Mouse (Mus musculus) gastrocnemius, postnatal 25 days (tissue): ENCODE data around the gene Asic4. TPM values are rescaled to one million over a fixed set of nuclear protein-coding genes. Genes with fewer than 3 reads are reported as not detected.

Source experiments
- DNase-seq: peaks from one replicate; pipeline ENCODE4 v3.0.0; 2022
- long read RNA-seq, 2 experiments: library from polyadenylated mRNA; stranded (forward); transcript quantifications; one replicate each; pipeline ENCODE4 v2.0.0; 2021
- total RNA-seq, 2 experiments: library from RNA; stranded (reverse); gene quantifications; 1 replicate in 1 of 2; 2 replicates in 1 of 2; pipeline ENCODE4 v1.2.3; 2021

Asic4 gene
- not detected for total RNA-seq
- long read RNA-seq, experiment 1: 0 reads
- long read RNA-seq, experiment 2: 0 reads

DNA sequence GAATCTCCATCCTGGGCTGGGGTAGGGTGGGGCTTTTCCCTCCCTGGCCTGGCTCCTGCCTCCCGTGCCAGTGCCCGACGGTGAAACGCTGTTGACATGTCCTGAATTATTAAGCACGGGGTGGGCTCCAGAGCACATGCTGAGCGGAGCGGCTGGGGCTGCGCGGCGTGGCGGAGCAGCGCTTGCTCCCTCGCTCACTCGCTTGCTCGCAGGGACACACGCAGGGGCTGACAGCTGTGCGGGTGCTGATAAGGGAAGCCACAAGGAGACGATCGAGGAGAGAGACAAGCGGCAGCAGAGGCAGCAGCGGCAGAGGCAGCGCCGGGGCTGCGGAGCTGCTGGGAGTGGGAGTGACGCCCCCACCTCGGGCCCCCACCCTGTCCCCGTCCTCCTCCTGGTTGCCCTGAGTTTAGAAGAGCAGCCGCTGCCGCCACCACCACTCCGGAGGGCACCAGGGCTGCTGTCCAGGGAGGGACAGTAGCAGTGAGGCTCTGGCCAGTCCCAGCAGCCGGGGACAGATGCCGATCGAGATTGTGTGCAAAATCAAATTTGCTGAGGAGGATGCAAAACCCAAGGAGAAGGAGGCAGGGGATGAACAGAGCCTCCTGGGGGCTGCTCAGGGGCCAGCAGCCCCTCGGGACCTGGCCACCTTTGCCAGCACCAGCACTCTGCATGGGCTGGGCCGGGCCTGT lies at the start of gene Asic4:
Asic4 (plus strand) TSS at position 123 of the 692 bp plus-strand sequence.
- DNase-seq: no peak

DNA sequence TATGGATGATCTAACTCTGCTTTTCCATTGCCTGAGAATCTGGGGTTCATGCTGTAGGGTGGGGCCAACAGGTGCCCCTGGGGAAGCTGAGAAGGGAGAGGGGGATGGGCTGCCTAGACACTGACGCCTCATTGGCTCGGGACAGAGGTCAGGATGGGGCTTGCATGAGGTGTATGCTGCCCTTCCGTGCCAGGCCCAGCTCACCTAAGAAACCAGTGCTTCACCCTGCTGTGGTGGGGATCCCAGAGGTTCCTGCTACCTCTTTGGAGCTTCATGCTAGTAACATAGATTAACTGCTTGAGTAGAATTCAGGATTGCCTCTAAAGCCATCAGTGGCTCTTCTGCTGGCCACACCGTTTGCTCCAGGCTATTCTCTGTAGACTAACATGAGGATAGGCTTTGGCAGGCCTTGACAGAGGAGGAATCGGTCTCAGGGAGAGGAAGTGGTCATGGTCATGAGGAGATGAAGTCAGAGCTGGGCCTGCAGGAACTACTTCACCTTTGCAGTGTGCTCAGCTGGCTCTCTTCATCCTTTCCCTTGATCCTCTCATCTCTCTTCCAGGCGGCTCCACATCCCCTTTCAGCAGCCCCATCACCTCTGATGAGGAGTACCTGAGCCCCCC lies 49.6 kb upstream of the Asic4 start:
- peak; percentile 74 for DNase-seq

DNA sequence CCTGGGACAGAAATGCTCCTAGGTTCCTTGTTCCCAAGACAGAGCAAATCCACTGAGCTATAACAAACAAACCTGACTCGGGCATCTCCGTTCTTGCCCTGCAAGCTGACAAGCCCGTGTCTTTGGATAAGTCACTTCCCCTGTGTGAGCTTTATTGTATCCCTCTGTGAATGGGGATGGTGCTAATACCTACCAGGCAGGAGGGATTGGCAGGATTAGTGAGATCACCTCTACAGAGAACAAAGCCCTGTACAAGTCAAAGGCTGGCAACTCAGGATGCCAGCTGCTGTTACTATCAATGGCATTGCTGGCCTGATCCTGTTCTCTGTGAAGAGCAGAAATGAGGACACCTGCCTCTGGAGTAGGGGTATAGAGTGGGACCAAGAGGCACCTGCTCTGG lies 44.7 kb upstream of the Asic4 start:
- DNase-seq: no peak

GRCm38 (mm10) chr1:75406173-75406572 lies 44.1 kb upstream of the Asic4 start:
- DNase-seq: no peak

DNA sequence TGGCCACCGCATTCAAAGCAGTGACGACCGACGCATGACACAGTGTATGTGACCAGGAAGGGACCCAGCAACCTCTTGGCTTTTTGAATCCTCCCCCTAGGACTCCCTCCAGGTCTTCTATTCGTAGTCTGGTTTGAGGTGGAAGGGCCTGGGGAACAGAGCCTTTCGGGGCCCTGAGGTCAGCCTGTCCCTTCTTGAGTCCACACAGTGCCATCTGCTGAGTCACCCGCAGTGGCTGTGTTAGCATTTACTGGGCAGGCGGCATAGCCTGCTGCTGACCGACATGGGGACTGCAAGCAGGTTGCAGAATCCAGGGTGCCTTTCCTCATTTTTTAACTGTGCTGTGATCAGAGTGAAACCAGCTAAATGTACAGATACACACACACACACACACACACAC lies 43.2 kb upstream of the Asic4 start:
- DNase-seq: peak; percentile 63

DNA sequence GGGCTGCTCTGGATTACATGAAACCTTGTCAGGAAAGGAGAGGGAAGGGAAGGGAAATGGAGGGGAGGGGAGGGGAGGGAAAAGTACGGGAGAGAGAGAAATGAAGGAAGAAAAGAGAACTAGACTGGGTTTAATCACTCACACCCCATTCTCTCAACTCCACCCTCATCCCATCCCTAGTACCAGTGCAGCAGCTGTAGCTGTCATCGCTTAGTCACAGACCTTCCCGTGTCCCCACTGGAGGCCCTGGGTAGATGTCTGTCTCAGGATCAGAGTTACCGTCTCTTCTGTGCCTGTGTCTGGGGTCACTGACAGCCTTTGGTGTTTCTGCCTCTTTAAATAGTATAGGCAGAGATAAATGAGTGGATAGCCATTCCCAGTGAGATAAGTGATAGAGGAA lies 42.0 kb upstream of the Asic4 start:
- DNase-seq: no peak

- no peak for DNase-seq
These were observed 40.3 kb upstream of the Asic4 start for GRCm38 (mm10) chr1:75409950-75410349.

DNA sequence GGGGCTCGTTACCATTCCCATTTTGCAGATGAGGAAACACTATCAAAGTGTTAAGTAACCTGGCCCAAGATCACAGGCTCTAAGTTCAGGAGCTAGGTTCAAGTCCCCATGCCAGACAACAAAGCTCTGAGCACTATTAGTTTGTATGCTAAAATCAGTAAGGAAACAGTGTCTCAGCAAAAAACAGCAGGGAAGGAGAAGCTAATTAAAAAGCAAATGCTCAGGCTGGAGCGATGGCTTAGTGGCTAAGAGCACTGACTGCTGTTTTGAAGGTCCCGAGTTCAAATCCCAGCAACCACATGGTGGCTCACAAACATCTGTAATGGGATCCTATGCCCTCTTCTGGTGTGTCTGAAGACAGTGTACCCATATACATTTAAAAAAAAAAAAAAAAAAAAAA lies 38.0 kb upstream of the Asic4 start:
- DNase-seq: no peak

- no peak for DNase-seq
These were observed 36.5 kb upstream of the Asic4 start for GRCm38 (mm10) chr1:75413749-75414148.

- DNase-seq: no peak
These were observed 28.4 kb upstream of the Asic4 start for GRCm38 (mm10) chr1:75421794-75422193.

GRCm38 (mm10) chr1:75422216-75422822 lies 27.9 kb upstream of the Asic4 start:
- DNase-seq: no peak

DNA sequence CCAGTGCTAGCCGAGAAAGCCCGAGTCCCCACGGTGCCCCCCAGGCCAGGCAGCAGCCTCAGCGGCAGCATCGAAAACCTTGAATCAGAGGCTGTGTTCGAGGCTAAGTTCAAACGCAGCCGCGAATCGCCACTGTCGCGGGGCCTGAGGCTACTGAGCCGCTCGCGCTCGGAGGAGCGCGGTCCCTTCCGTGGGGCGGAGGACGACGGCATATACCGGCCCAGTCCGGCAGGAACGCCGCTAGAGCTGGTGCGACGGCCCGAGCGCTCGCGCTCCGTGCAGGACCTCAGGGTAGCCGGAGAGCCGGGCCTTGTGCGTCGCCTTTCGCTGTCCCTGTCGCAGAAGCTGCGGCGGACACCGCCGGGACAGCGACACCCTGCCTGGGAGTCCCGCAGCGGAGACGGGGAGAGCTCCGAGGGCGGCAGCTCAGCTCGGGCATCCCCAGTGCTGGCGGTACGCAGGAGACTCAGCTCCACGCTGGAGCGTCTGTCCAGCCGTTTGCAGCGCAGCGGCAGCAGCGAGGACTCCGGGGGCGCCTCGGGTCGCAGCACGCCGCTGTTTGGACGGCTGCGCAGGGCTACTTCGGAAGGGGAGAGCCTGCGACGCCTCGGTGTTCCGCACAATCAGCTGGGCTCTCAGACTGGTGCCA lies 27.3 kb upstream of the Asic4 start:
- no peak for DNase-seq

DNA sequence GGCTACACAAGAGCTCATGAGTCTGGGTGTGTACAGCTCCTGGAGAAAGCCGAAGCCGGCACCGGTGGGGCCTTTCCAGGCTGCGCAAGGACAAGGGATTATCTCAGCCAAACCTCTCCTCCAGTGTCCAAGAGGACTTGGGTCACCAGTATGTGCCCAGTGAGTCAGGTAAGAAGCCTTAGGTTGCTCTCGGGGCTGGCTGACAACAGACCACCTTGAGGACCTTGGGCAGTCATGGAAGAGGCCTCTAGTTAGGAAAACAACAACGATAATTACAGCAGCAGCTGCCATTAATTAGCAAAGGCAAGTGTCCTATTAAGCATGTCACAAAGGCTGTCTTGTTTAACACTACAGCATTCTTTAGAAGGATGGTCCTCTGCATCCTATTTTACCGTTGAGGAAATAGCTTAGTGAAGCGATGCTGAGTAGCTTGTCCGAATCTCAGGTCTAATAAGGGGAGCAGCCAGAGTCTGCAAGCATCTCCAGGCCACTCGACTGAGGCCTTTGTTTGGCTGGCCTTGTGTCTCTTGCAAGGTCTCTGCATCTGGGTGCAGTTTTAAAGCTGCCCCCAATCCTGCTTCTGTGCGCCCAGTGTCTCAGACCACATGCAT lies 26.4 kb upstream of the Asic4 start:
- no peak for DNase-seq

- no peak for DNase-seq
These were observed 24.3 kb upstream of the Asic4 start for GRCm38 (mm10) chr1:75425796-75426471.

DNA sequence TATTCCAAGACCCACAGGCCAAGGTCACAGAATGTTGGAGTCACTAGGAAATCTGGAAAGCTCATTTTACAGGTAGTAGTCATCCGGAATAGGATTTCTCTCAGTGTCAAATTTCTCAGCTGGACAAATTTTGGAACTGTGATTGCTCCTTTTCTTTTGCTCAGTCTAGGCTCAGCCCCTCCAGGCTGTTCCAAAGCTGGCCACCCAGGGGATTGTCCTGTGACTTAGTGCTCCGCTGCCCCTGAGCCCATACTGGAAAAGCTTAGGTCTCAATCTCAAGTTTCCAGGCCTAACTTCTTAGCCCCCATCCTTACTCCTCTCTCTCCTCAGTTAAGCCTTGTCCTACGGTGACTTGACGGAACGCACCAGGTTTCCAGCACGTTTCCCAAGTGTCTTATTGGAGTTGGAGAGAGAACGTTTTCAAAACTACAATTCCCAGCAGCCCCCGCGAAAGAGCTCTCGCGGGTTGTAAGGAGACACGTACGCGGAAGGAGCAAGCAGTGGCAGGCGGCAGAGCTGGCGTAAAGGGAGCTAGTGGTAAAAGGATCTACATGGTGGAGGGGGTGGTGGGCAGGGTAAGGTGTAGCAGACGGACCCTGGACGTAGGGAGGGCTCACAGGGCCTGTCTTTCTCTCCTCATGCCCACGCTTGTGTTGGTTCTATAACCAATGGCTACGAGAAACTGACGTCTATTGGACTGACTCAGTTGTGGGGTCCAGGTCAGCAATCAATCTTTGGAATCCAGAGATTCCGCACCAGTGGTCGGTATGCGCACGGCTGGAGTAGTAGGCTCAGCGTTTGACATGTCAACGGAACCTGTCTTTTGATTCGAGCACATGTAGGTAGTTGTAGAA lies 14.5 kb upstream of the Asic4 start, which contains the start of gene Gmppa:
Gmppa (plus strand) TSS at position 456 of the 854 bp plus-strand sequence.
- peak; percentile 82 for DNase-seq

- no peak for DNase-seq
These were observed 11.5 kb upstream of the Asic4 start for GRCm38 (mm10) chr1:75438782-75439181.

GRCm38 (mm10) chr1:75440661-75441060 lies 9.6 kb upstream of the Asic4 start:
- DNase-seq: no peak

GRCm38 (mm10) chr1:75441471-75441996 lies 8.7 kb upstream of the Asic4 start:
- DNase-seq: no peak

DNA sequence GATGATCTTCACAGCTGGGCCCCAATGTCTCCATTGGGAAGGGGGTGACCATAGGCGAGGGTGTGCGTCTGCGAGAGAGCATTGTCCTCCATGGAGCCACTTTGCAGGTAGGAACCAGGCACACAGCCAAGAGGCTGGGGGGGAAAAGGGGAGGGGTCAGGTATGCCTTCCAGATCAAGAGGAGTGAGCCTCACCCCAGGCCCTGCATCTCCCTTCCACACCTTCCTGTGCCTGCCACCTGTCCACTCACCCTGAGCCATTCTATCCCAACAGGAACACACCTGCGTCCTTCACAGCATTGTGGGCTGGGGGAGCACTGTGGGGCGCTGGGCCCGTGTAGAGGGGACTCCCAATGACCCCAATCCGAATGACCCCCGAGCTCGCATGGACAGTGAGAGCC lies 8.1 kb upstream of the Asic4 start:
- DNase-seq: no peak

GRCm38 (mm10) chr1:75442811-75443210 lies 7.4 kb upstream of the Asic4 start:
- DNase-seq: no peak
